Mouse (Mus musculus): Measurements from ENCODE around the gene Nckap5l. TPM values are rescaled to one million over a fixed set of nuclear protein-coding genes. Genes with fewer than 3 reads are reported as not detected.

Gene Nckap5l
- polyA plus RNA-seq, 1 experiment from 2014 or later, result 9.2 TPM

Other genes with a start within 250 kb of the Nckap5l start
- 0.12 TPM in 1 of 2 replicates, not detected in the other for gene Kcnh3, start 232.9 kb downstream of the Nckap5l start, polyA plus RNA-seq (2014; fragmentation: Nextera tagmentation; extraction: Ambion mirVana)
- gene Mcrs1, start 205.8 kb downstream of the Nckap5l start, polyA plus RNA-seq (2014; fragmentation: Nextera tagmentation; extraction: Ambion mirVana), result 167 and 173 TPM in 2 replicates
- gene Prpf40b, start 162.7 kb downstream of the Nckap5l start, polyA plus RNA-seq (2014; fragmentation: Nextera tagmentation; extraction: Ambion mirVana), result 31.2 and 38.0 TPM in 2 replicates
- 0.36 TPM in 1 of 2 replicates, not detected in the other for gene Fam186b, start 161.9 kb downstream of the Nckap5l start, polyA plus RNA-seq (2014; fragmentation: Nextera tagmentation; extraction: Ambion mirVana)
- 14.4 and 15.0 TPM in 2 replicates for gene Fmnl3, start 87.3 kb downstream of the Nckap5l start, polyA plus RNA-seq (2014; fragmentation: Nextera tagmentation; extraction: Ambion mirVana)
- 235 and 239 TPM in 2 replicates for gene Tmbim6, start 64.9 kb downstream of the Nckap5l start, polyA plus RNA-seq (2014; fragmentation: Nextera tagmentation; extraction: Ambion mirVana)
- 11.8 and 12.5 TPM in 2 replicates for gene Bcdin3d, start 17.0 kb upstream of the Nckap5l start, polyA plus RNA-seq (2014; fragmentation: Nextera tagmentation; extraction: Ambion mirVana)
- 0.19 TPM in 1 of 2 replicates, not detected in the other for gene Faim2, start 70.4 kb upstream of the Nckap5l start, polyA plus RNA-seq (2014; fragmentation: Nextera tagmentation; extraction: Ambion mirVana)
- not detected in 2 replicates for gene Aqp2, start 121.3 kb upstream of the Nckap5l start, polyA plus RNA-seq (2014; fragmentation: Nextera tagmentation; extraction: Ambion mirVana)
- gene Aqp5, start 133.0 kb upstream of the Nckap5l start, polyA plus RNA-seq (2014; fragmentation: Nextera tagmentation; extraction: Ambion mirVana), result 0.18 and 0.26 TPM in 2 replicates
- not detected in 2 replicates for gene Aqp6, start 143.7 kb upstream of the Nckap5l start, polyA plus RNA-seq (2014; fragmentation: Nextera tagmentation; extraction: Ambion mirVana)
- 94.4 and 98.7 TPM in 2 replicates for gene Racgap1, start 193.9 kb upstream of the Nckap5l start, polyA plus RNA-seq (2014; fragmentation: Nextera tagmentation; extraction: Ambion mirVana)
- gene Asic1, start 212.6 kb upstream of the Nckap5l start, polyA plus RNA-seq (2014; fragmentation: Nextera tagmentation; extraction: Ambion mirVana), result 1.1 and 1.2 TPM in 2 replicates
- gene Smarcd1, start 244.4 kb upstream of the Nckap5l start, polyA plus RNA-seq (2014; fragmentation: Nextera tagmentation; extraction: Ambion mirVana), result 24.7 and 27.4 TPM in 2 replicates
- gene Gm17349, start 247.7 kb upstream of the Nckap5l start, polyA plus RNA-seq (2014; fragmentation: Nextera tagmentation; extraction: Ambion mirVana), result not detected in 2 replicates